Mouse (Mus musculus) bone marrow macrophage, adult 2 months (primary cell): ENCODE data around the gene Fam131b.

ENCODE experiments used
- CTCF ChIP-seq: IDR thresholded peaks from 2 replicates; pipeline ENCODE4 v1.5.1; 2012; ENCODE audit warnings: low read depth, mild to moderate bottlenecking, low read length, moderate library complexity
- POLR2A ChIP-seq: IDR thresholded peaks from 2 replicates; pipeline ENCODE4 v1.6.1; 2012; ENCODE audit warnings: mild to moderate bottlenecking, low read depth, low read length, borderline replicate concordance

- TF ChIP-seq POLR2A (no peak), CTCF (no peak)
These were observed 53.6 kb downstream of the Fam131b start for GRCm38 (mm10) chr6:42270817-42271216.
